Mouse (Mus musculus) neural tube, embryonic 13.5 days (tissue): Measurements from ENCODE around the gene Melk. TPM values are rescaled to one million over a fixed set of nuclear protein-coding genes. Genes with fewer than 3 reads are reported as not detected.

Experiments used
- ATAC-seq: fragments of 200-750 bp; cut with Nextera tagmentation; 2 replicates; pipeline ENCODE4 v1.8.0; 2017; ENCODE audit warnings: low read depth, mild to moderate bottlenecking, moderate TSS enrichment, moderate library complexity
- H3K27ac ChIP-seq: fragments of 300-500 bp; sonication (generic); replicated peaks from 2 replicates; pipeline ENCODE4 v1.5.1; 2015; ENCODE audit warnings: moderate library complexity, mild to moderate bottlenecking, inconsistent platforms
- H3K27me3 ChIP-seq: fragments of 300-500 bp; sonication (generic); 2 replicates; pipeline ENCODE4 v1.6.1; 2015; ENCODE audit warnings: mild to moderate bottlenecking, inconsistent platforms
- H3K36me3 ChIP-seq: fragments of 300-500 bp; sonication (generic); 2 replicates; pipeline ENCODE4 v1.6.1; 2015; ENCODE audit warnings: mild to moderate bottlenecking, inconsistent platforms
- H3K4me1 ChIP-seq: fragments of 300-500 bp; sonication (generic); replicated peaks from 2 replicates; pipeline ENCODE4 v1.6.1; 2015; ENCODE audit warnings: inconsistent platforms
- H3K4me2 ChIP-seq: fragments of 300-500 bp; sonication (generic); 2 replicates; pipeline ENCODE4 v1.6.1; 2015; ENCODE audit warnings: inconsistent platforms, mild to moderate bottlenecking, moderate library complexity
- H3K4me3 ChIP-seq: fragments of 300-500 bp; sonication (generic); 2 replicates; pipeline ENCODE4 v1.5.1; 2015; ENCODE audit warnings: mild to moderate bottlenecking, inconsistent platforms
- H3K9ac ChIP-seq: fragments of 300-500 bp; sonication (generic); 2 replicates; pipeline ENCODE4 v1.6.1; 2015; ENCODE audit warnings: moderate library complexity, mild to moderate bottlenecking, inconsistent platforms
- H3K9me3 ChIP-seq: fragments of 300-500 bp; sonication (generic); 2 replicates; pipeline ENCODE4 v1.6.1; 2016; ENCODE audit warnings: inconsistent platforms
- WGBS: fragments of 180-500 bp; shearing (Covaris S2); methylation state at CpG from one replicate; pipeline ENCODE4 v1.1.7; 2015; 5-methylcytosine and 5-hydroxymethylcytosine counted together
- polyA plus RNA-seq: library from polyadenylated mRNA; unstranded; fragments of >200 nt; fragmentation: Nextera tagmentation; extraction: Ambion mirVana; gene quantifications from 2 replicates; pipeline ENCODE4 v1.2.1, GENCODE M21; 2015

Melk gene
- polyA plus RNA-seq, 1 experiment from 2014 or later, result 7.9 TPM

- H3K36me3 ChIP-seq, result no peaks in the 10 kb centered on the region
- no peaks in the 10 kb centered on the region for H3K9me3 ChIP-seq
- no peak overlapping the region for H3K9ac ChIP-seq
- H3K4me1 ChIP-seq, result peaks cover 8% of the 10 kb centered on the region; the same call in 1 of the 2 replicates
- 89% methylated on average over 7 of the region's 7 CpGs for WGBS
- no peak overlapping the region for H3K27ac ChIP-seq
- H3K4me3 ChIP-seq, result no peak overlapping the region
- no peak for ATAC-seq
- H3K4me2 ChIP-seq, result no peak overlapping the region
- no peaks in the 10 kb centered on the region for H3K27me3 ChIP-seq
Measured at GRCm38 (mm10) chr4:44361670-44362069, 61.0 kb downstream of the Melk start.

DNA sequence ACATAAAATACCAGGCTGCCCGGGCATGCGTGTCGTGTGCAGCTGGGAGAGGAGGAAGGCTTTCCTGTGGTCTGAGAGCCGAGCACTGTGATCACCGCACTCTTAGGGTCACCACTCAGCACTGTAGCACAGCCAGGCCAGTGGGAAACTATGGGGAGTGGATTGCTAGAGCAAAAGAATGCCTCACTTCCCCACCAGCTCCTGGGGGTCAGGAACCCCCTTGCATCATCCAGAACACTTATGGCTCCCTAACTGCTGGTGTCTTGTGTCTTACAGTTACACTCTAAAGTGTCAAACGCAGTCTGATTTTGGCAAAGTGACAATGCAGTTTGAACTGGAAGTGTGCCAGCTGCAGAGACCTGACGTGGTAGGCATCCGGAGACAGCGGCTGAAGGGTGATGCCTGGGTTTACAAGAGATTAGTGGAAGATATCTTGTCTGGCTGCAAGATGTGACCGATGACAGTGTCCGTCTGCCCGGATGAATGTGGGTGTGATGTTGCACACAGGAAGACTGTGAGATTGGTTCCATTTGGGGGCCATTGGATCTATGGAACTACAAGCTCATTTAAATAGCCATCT lies 62.8 kb downstream of the Melk start:
- H3K9me3 ChIP-seq, result no peaks in the 10 kb centered on the region
- no peaks in the 10 kb centered on the region for H3K36me3 ChIP-seq

DNA sequence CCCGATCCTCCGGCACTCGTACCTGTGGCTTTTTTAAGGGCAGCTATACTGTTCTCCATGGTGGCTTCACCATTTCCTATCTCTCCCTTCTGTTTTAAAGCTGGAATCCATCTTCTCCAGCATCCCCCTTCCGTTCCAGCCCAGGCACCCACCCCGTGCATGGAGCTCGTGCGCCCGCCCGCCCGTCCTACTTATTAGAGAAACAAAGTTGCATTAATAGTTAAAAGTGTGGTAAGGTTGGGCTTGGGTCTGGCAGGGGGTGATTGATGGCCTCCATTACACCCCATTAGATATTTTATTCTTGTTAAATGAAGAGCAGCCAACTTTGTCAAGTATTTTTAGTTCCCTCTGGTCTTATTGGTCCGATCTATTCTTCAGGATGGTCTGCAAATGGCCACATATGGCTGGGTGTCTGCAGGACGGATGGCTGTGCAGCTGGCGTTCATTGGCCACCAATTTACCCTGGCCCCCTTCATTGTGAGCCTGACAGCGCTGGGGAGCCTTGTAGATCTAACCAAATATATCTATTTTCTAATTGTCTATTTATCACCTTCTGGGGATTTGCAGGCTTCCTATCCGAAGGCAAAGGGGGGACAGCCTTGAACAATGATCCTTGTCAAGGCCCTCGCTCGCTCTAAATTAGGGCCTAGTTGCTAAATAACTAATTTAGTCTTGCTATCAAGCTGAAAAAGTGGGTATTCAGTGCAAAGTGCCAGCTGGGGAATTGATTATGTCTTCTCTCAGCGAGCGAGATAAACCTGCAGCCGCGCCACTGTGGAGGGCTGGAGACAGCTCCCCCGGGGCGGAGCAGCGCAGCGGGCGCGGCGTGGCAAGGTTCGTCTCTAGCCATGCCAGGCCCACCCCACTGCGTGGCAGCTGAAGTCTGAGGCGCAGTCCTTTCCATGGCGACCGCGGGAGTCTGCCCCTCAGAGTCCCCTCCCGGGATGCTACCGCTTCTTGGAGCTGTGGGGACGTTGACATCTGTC lies 91.8 kb downstream of the Melk start:
- Histone ChIP-seq H3K27ac (peak overlapping the region; percentile 46), H3K4me2 (peak overlapping the region; percentile 40), H3K4me1 (peaks cover 12% of the 10 kb centered on the region), H3K36me3 (no peaks in the 10 kb centered on the region), H3K9ac (no peak overlapping the region), H3K4me3 (no peak overlapping the region), H3K27me3 (no peaks in the 10 kb centered on the region), H3K9me3 (no peaks in the 10 kb centered on the region)
- peak; percentile 83 for ATAC-seq
- 45% methylated on average over 37 of the region's 37 CpGs for WGBS

More for the DNA sequence above, 62.8 kb downstream of the Melk start:
- H3K4me2 ChIP-seq, result no peak overlapping the region
- ATAC-seq, result no peak
- 0 out of 2 replicates have a peak overlapping the region, but pooled peaks have one; percentile 1 for H3K27ac ChIP-seq
- 74% methylated on average over 12 of the region's 12 CpGs for WGBS
- no peaks in the 10 kb centered on the region for H3K27me3 ChIP-seq
- H3K4me3 ChIP-seq, result no peak overlapping the region
- no peak overlapping the region for H3K9ac ChIP-seq
- peaks cover 8% of the 10 kb centered on the region; the same call in 1 of the 2 replicates for H3K4me1 ChIP-seq

DNA sequence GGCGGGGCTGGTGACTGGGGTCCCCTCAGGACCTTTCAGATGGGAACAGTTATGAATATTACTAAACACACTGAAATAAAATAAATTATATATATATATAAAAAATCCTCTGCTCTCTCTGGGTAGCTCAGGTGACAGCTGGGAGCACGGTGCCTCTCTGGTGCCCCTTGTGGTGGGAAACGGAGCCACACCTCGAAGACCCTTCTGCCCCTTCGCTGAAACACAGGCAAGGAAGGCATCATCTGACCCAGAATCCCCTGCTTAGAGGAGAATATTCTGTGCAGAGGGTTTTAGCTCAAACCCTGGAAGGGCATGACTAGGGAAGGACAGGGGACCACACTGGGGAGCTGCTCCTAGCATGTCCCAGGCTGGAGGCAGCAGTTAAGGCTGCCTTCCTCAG lies 101.9 kb downstream of the Melk start:
- peak; percentile 42; the same call in 1 of the 2 replicates for ATAC-seq
- WGBS, result 9% methylated on average over 5 of the region's 5 CpGs

GRCm38 (mm10) chr4:44404487-44404886 lies 103.8 kb downstream of the Melk start:
- WGBS, result 77% methylated on average over 5 of the region's 5 CpGs
- ATAC-seq, result no peak
- Histone ChIP-seq H3K27me3 (no peaks in the 10 kb centered on the region), H3K27ac (peak overlapping the region; percentile 70), H3K4me1 (no peaks in the 10 kb centered on the region), H3K4me2 (no peak overlapping the region), H3K36me3 (no peaks in the 10 kb centered on the region), H3K9me3 (no peaks in the 10 kb centered on the region), H3K4me3 (no peak overlapping the region), H3K9ac (peak overlapping the region; percentile 8; the same call in 1 of the 2 replicates)

More for the DNA sequence above, 101.9 kb downstream of the Melk start:
- no peaks in the 10 kb centered on the region for H3K9me3 ChIP-seq
- no peak overlapping the region for H3K4me2 ChIP-seq
- H3K27me3 ChIP-seq, result no peaks in the 10 kb centered on the region
- H3K4me1 ChIP-seq, result no peaks in the 10 kb centered on the region
- H3K36me3 ChIP-seq, result no peaks in the 10 kb centered on the region
- no peak overlapping the region for H3K4me3 ChIP-seq
- H3K27ac ChIP-seq, result peak overlapping the region; percentile 43; the same call in 1 of the 2 replicates
- H3K9ac ChIP-seq, result no peak overlapping the region

Other genes with a start within 250 kb of the Melk start
- gene Gne, start 216.7 kb upstream of the Melk start, polyA plus RNA-seq, result 23.3 and 25.4 TPM in 2 replicates
- gene Rnf38, start 67.1 kb upstream of the Melk start, polyA plus RNA-seq, result 34.1 and 36.2 TPM in 2 replicates